Mouse (Mus musculus): Measurements from ENCODE around the gene Cers6. TPM values are rescaled to one million over a fixed set of nuclear protein-coding genes. Genes with fewer than 3 reads are reported as not detected.

Cers6 gene
- polyA plus RNA-seq, 1 experiment from 2014 or later, result 55.0 TPM

DNA sequence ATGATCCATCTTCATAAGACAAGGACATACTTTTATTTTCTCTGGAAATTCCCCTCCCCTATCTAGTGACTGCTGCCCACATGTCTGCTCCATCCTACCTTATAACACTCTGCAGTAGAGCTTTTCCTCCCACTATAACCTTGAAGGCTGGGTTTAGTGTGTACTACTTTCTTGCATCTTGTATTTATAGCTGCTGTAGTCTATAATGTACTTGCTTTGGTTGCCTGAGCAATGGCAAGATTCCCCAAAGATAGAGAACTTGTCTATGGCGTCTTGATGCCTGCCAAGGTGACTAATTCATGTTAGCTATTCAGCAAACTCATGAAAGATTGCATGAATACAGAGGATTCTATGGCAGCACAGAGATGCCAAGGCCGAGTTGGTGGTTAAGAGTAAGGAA is 176.1 kb downstream of the Cers6 start:
- H3K36me3 ChIP-seq, result no peaks in the 10 kb centered on the region
- no peaks in the 10 kb centered on the region for H3K9me3 ChIP-seq
- H3K4me1 ChIP-seq, result peaks cover 6% of the 10 kb centered on the region
- H3K27ac ChIP-seq (replicated peaks), result no peak overlapping the region
- ATAC-seq (replicated peaks), result no peak
- 85% methylated on average over 2 of the region's 2 CpGs for WGBS
- no peak overlapping the region for H3K9ac ChIP-seq (replicated peaks)
- no peak overlapping the region for H3K4me2 ChIP-seq (replicated peaks)
- H3K4me3 ChIP-seq, result no peak overlapping the region
- H3K27me3 ChIP-seq, result no peaks in the 10 kb centered on the region

- Histone ChIP-seq H3K27me3 (no peaks in the 10 kb centered on the region), H3K4me2 (replicated peaks) (no peak overlapping the region), H3K4me1 (peaks cover 11% of the 10 kb centered on the region), H3K27ac (replicated peaks) (0 out of 2 replicates have a peak overlapping the region, but pooled peaks have one; percentile 17), H3K9me3 (no peaks in the 10 kb centered on the region), H3K36me3 (no peaks in the 10 kb centered on the region), H3K4me3 (no peak overlapping the region), H3K9ac (replicated peaks) (no peak overlapping the region)
- ATAC-seq (replicated peaks), result peak; percentile 74
- WGBS, result 61% methylated on average over 6 of the region's 6 CpGs
Measured at GRCm38 (mm10) chr2:69042327-69043106, 181.3 kb downstream of the Cers6 start.

- no peaks in the 10 kb centered on the region for H3K36me3 ChIP-seq
- no peak overlapping the region for H3K27ac ChIP-seq (replicated peaks)
- peak; percentile 57 for ATAC-seq (replicated peaks)
- H3K4me2 ChIP-seq (replicated peaks), result no peak overlapping the region
- H3K4me3 ChIP-seq, result no peak overlapping the region
- H3K9ac ChIP-seq (replicated peaks), result no peak overlapping the region
- H3K4me1 ChIP-seq, result peaks cover 21% of the 10 kb centered on the region
- WGBS, result 69% methylated on average over 4 of the region's 4 CpGs
- H3K9me3 ChIP-seq, result no peaks in the 10 kb centered on the region
- no peaks in the 10 kb centered on the region for H3K27me3 ChIP-seq
Measured at GRCm38 (mm10) chr2:69043431-69044118, 182.3 kb downstream of the Cers6 start.

- H3K9ac ChIP-seq (replicated peaks), result no peak overlapping the region
- H3K4me3 ChIP-seq, result no peak overlapping the region
- peaks cover 21% of the 10 kb centered on the region for H3K4me1 ChIP-seq
- no peaks in the 10 kb centered on the region for H3K9me3 ChIP-seq
- no peak overlapping the region for H3K4me2 ChIP-seq (replicated peaks)
- no peaks in the 10 kb centered on the region for H3K27me3 ChIP-seq
- ATAC-seq (replicated peaks), result no peak
- no peak overlapping the region for H3K27ac ChIP-seq (replicated peaks)
- WGBS, result 74% methylated on average over 4 of the region's 4 CpGs
- no peaks in the 10 kb centered on the region for H3K36me3 ChIP-seq
Measured at GRCm38 (mm10) chr2:69045926-69046325, 184.7 kb downstream of the Cers6 start.

DNA sequence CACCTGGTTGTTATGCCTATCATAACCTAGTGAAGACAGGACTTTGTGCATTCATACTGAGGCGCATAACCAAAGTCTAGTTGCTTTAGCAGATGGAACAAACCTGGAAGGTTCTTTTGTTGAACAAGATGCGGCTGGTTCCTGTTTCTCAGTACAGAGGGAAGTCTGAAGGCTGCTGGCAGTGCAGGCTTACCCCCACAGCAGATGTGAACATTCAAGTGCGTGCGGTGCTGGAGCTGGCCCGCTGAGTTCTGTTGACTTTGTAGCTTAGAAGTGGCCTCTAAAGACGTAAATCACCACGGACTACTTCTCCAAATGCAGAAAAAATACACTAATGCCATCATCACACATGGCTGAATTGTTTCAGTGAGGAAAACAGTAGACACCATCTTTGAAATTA is 186.1 kb downstream of the Cers6 start:
- no peak overlapping the region for H3K9ac ChIP-seq (replicated peaks)
- no peaks in the 10 kb centered on the region for H3K9me3 ChIP-seq
- WGBS, result 91% methylated on average over 7 of the region's 7 CpGs
- H3K27me3 ChIP-seq, result no peaks in the 10 kb centered on the region
- ATAC-seq (replicated peaks), result no peak
- H3K27ac ChIP-seq (replicated peaks), result no peak overlapping the region
- no peak overlapping the region for H3K4me3 ChIP-seq
- peaks cover 20% of the 10 kb centered on the region for H3K4me1 ChIP-seq
- no peaks in the 10 kb centered on the region for H3K36me3 ChIP-seq
- H3K4me2 ChIP-seq (replicated peaks), result no peak overlapping the region

- H3K27me3 ChIP-seq, result no peaks in the 10 kb centered on the region
- ATAC-seq (replicated peaks), result no peak
- H3K27ac ChIP-seq (replicated peaks), result no peak overlapping the region
- peaks cover 15% of the 10 kb centered on the region for H3K4me1 ChIP-seq
- H3K9me3 ChIP-seq, result no peaks in the 10 kb centered on the region
- no peaks in the 10 kb centered on the region for H3K36me3 ChIP-seq
- H3K4me2 ChIP-seq (replicated peaks), result no peak overlapping the region
- WGBS, result 88% methylated on average over 3 of the region's 3 CpGs
- no peak overlapping the region for H3K9ac ChIP-seq (replicated peaks)
- H3K4me3 ChIP-seq, result no peak overlapping the region
Measured at GRCm38 (mm10) chr2:69047805-69048204, 186.6 kb downstream of the Cers6 start.

- Histone ChIP-seq H3K4me1 (peaks cover 12% of the 10 kb centered on the region), H3K9me3 (no peaks in the 10 kb centered on the region), H3K9ac (replicated peaks) (no peak overlapping the region), H3K27me3 (no peaks in the 10 kb centered on the region), H3K27ac (replicated peaks) (no peak overlapping the region), H3K36me3 (no peaks in the 10 kb centered on the region), H3K4me3 (no peak overlapping the region), H3K4me2 (replicated peaks) (no peak overlapping the region)
- no peak for ATAC-seq (replicated peaks)
- 76% methylated on average over 7 of the region's 7 CpGs for WGBS
Measured at GRCm38 (mm10) chr2:69049179-69049578, 187.9 kb downstream of the Cers6 start.

DNA sequence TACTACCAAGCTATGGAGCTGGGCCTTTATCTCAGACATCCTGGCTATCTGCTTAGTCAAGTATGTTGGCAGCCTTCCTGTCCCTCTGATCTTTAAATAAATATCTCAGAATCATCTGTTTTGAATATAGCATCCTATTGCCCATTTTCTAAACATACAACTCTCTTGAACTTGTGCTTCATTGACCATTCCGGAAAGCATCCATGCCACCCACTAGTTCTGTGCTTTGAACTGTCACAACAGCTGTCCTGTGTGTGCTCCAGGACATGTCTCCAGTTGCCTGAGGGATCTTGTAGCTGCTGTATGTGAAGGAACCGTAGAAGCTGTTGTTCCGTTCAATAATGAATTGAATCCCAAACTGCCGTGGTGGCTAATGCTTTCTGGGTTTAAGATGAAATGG is 188.9 kb downstream of the Cers6 start:
- Histone ChIP-seq H3K9me3 (no peaks in the 10 kb centered on the region), H3K4me1 (peaks cover 16% of the 10 kb centered on the region), H3K4me2 (replicated peaks) (no peak overlapping the region), H3K27ac (replicated peaks) (no peak overlapping the region), H3K4me3 (no peak overlapping the region), H3K9ac (replicated peaks) (no peak overlapping the region), H3K27me3 (no peaks in the 10 kb centered on the region), H3K36me3 (no peaks in the 10 kb centered on the region)
- WGBS, result 67% methylated on average over 4 of the region's 4 CpGs
- ATAC-seq (replicated peaks), result no peak

- Histone ChIP-seq H3K4me3 (no peak overlapping the region), H3K4me2 (replicated peaks) (no peak overlapping the region), H3K27me3 (no peaks in the 10 kb centered on the region), H3K4me1 (peaks cover 16% of the 10 kb centered on the region), H3K27ac (replicated peaks) (no peak overlapping the region), H3K9ac (replicated peaks) (no peak overlapping the region), H3K9me3 (no peaks in the 10 kb centered on the region), H3K36me3 (no peaks in the 10 kb centered on the region)
- no peak for ATAC-seq (replicated peaks)
- 67% methylated on average over 1 of the region's 1 CpGs for WGBS
Measured at GRCm38 (mm10) chr2:69051596-69051995, 190.4 kb downstream of the Cers6 start.

- no peaks in the 10 kb centered on the region for H3K9me3 ChIP-seq
- 54% methylated on average over 4 of the region's 4 CpGs for WGBS
- ATAC-seq (replicated peaks), result no peak
Measured at GRCm38 (mm10) chr2:69053210-69053858, 192.1 kb downstream of the Cers6 start.

DNA sequence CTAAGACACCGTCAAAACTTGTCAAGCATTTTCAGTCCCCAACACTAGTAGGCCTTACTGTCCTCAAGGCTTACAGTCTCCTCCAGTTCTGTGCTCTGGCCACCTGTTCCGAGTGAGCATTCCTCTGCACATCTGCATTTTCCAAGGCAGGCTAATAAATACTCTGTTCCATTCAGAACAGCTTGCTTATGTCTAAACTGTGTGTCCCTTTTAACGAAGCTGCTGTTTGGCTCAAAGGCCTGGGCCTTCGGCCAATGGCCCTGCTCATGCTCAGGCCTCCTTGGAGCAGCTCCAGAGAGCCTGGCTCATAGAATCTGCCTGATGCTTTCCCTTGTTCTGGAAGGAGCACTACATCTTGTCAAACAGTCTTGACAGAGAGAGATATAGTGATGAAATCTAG is 193.0 kb downstream of the Cers6 start:
- Histone ChIP-seq H3K27ac (replicated peaks) (no peak overlapping the region), H3K4me3 (no peak overlapping the region), H3K9me3 (no peaks in the 10 kb centered on the region), H3K36me3 (no peaks in the 10 kb centered on the region), H3K4me2 (replicated peaks) (no peak overlapping the region), H3K4me1 (peaks cover 5% of the 10 kb centered on the region; the same call in 1 of the 2 replicates), H3K9ac (replicated peaks) (no peak overlapping the region), H3K27me3 (no peaks in the 10 kb centered on the region)
- no peak; the same call in 1 of the 2 replicates for ATAC-seq (replicated peaks)
- WGBS, result 37% methylated on average over 4 of the region's 4 CpGs

More at GRCm38 (mm10) chr2:69053210-69053858, 192.1 kb downstream of the Cers6 start:
- H3K4me3 ChIP-seq, result no peak overlapping the region
- H3K4me1 ChIP-seq, result peaks cover 7% of the 10 kb centered on the region; the same call in 1 of the 2 replicates
- H3K4me2 ChIP-seq (replicated peaks), result no peak overlapping the region
- H3K27me3 ChIP-seq, result no peaks in the 10 kb centered on the region
- H3K9ac ChIP-seq (replicated peaks), result no peak overlapping the region
- H3K36me3 ChIP-seq, result no peaks in the 10 kb centered on the region
- H3K27ac ChIP-seq (replicated peaks), result no peak overlapping the region

DNA sequence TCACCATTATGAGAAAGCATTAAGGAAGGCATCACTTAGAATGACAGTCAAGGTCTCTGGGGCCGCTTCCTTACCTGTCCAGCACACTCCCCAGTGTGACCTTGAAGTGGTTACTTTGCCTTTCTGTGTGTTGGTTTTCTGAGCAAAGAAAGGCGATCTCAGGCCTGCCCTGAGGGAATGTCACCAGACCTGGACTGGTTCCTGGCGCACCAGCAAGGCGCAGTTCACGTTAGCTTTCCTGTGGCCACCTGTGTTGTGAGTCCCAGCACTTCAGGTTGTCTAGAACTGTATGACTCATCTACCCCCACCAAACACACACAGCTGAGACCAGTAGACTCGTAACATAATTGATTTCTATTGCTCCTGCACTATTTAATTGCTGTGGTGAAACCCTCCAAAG is 193.9 kb downstream of the Cers6 start:
- H3K36me3 ChIP-seq, result no peaks in the 10 kb centered on the region
- no peak overlapping the region for H3K9ac ChIP-seq (replicated peaks)
- ATAC-seq (replicated peaks), result no peak
- no peak overlapping the region for H3K4me3 ChIP-seq
- WGBS, result 94% methylated on average over 6 of the region's 6 CpGs
- H3K4me1 ChIP-seq, result peaks cover 5% of the 10 kb centered on the region; the same call in 1 of the 2 replicates
- H3K9me3 ChIP-seq, result no peaks in the 10 kb centered on the region
- no peak overlapping the region for H3K27ac ChIP-seq (replicated peaks)
- no peak overlapping the region for H3K4me2 ChIP-seq (replicated peaks)
- no peaks in the 10 kb centered on the region for H3K27me3 ChIP-seq

Data from forebrain, embryonic 15.5 days (tissue).